Mouse (Mus musculus): ENCODE measurements around the gene Gpr182. TPM values are rescaled to one million over a fixed set of nuclear protein-coding genes. Genes with fewer than 3 reads are reported as not detected.
A peak's percentile ranks its signal among the peaks of the same experiment; 100 is the strongest.

Gpr182 gene
- polyA plus RNA-seq, 1 experiment from 2014 or later = 0.48 TPM

GRCm38 (mm10) chr10:127755246-127755645, 3.7 kb upstream of the Gpr182 start:
- Histone ChIP-seq H3K4me2 (no peak overlapping the region), H3K4me3 (no peak overlapping the region), H3K27ac (no peak overlapping the region), H3K27me3 (no peaks in the 10 kb centered on the region), H3K9ac (no peak overlapping the region), H3K9me3 (replicated peaks) (no peaks in the 10 kb centered on the region), H3K4me1 (no peaks in the 10 kb centered on the region), H3K36me3 (ENCODE audit: poor library complexity, severe bottlenecking) (no peaks in the 10 kb centered on the region; the same call in 1 of the 2 replicates)
- ATAC-seq = no peak
- WGBS = 69% methylated on average over 3 of the region's 3 CpGs

- no peaks in the 10 kb centered on the region for H3K27me3 ChIP-seq
- H3K36me3 ChIP-seq (ENCODE audit: poor library complexity, severe bottlenecking) = no peaks in the 10 kb centered on the region; the same call in 1 of the 2 replicates
- H3K27ac ChIP-seq = no peak overlapping the region
- no peak for ATAC-seq
- no peaks in the 10 kb centered on the region for H3K4me1 ChIP-seq
- H3K9me3 ChIP-seq (replicated peaks) = no peaks in the 10 kb centered on the region
- WGBS = 81% methylated on average over 6 of the region's 6 CpGs
- no peak overlapping the region for H3K4me3 ChIP-seq
- H3K4me2 ChIP-seq = no peak overlapping the region
- no peak overlapping the region for H3K9ac ChIP-seq
Observed at GRCm38 (mm10) chr10:127754566-127755166, 3.1 kb upstream of the Gpr182 start.

- Histone ChIP-seq H3K4me3 (peak overlapping the region; percentile 14; the same call in 1 of the 2 replicates), H3K4me1 (0 out of 2 replicates have a peak, but pooled peaks cover 5% of the 10 kb centered on the region), H3K27ac (no peak overlapping the region), H3K4me2 (peak overlapping the region; percentile 43), H3K9me3 (replicated peaks) (no peaks in the 10 kb centered on the region), H3K36me3 (ENCODE audit: poor library complexity, severe bottlenecking) (peaks cover 35% of the 10 kb centered on the region), H3K27me3 (no peaks in the 10 kb centered on the region), H3K9ac (0 out of 2 replicates have a peak overlapping the region, but pooled peaks have one; percentile 9)
- WGBS = 53% methylated on average over 24 of the region's 24 CpGs
- 0 out of 2 replicates have a peak, but pooled peaks have one; percentile 30 for ATAC-seq
Observed at GRCm38 (mm10) chr10:127750136-127750777, 1.3 kb downstream of the Gpr182 start.

DNA sequence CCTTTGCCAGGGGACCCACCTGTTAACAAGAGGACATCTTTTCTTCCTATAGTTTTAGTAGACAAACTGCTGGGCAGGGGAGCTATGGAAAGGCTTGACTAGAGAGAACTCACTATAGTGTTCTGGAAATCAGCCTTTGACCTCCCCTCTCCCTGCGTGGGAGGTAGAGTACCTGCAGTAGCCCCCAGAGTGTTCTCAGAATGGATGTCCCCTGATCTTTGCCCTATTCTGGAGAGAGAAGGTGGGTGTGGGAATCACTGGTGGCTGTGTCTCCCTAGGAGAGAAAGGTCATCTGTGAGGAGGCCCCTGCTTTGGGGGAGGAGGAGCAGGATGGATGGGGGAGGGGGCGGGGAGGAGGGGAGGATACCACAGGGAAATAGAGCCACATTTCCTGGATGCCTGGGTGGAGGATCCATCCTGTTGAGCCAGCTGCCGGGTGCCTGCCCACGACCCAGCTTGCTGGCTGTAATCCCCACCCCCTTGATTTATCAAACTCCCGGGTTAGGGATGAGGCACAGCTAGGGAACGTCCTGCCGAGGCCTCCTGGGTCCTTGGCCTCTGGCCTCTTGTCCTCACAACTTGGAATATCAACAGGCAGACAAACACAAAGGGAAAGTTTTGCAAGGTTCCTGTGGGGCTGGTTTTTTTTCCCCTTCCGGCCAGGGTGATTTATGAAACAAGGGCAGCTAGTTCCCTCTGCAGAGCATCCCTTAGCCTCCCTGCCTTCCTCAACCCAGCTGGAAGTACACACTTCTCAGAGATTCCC, 2.5 kb downstream of the Gpr182 start:
- no peak for ATAC-seq
- Histone ChIP-seq H3K36me3 (ENCODE audit: poor library complexity, severe bottlenecking) (peaks cover 48% of the 10 kb centered on the region), H3K27ac (no peak overlapping the region), H3K9ac (no peak overlapping the region), H3K9me3 (replicated peaks) (no peaks in the 10 kb centered on the region), H3K4me2 (no peak overlapping the region), H3K4me3 (no peak overlapping the region), H3K27me3 (no peaks in the 10 kb centered on the region), H3K4me1 (0 out of 2 replicates have a peak, but pooled peaks cover 5% of the 10 kb centered on the region)
- 16% methylated on average over 8 of the region's 8 CpGs for WGBS

GRCm38 (mm10) chr10:127747254-127747653, 4.3 kb downstream of the Gpr182 start:
- WGBS = 93% methylated on average over 8 of the region's 8 CpGs
- Histone ChIP-seq H3K4me1 (0 out of 2 replicates have a peak, but pooled peaks cover 5% of the 10 kb centered on the region), H3K27me3 (no peaks in the 10 kb centered on the region)

DNA sequence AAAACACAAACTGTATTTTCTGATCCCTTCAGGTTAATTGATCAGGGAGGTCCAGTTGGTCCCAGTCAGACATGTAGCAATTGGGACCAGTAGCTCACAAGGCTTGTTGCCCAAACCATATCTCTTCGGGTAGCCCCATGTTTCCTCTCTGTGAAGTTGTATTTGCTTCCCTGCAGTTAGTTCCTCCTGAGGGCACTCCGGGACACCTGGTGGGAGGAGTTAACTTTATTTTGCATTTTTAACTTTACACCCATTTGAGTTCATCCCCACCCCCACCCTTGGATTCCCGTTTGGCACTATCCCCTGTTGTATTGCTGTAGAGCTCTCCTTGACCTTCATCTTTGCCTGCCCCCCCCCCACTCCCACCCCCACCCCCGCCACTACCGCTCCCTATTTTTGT, 5.6 kb downstream of the Gpr182 start:
- Histone ChIP-seq H3K27me3 (no peaks in the 10 kb centered on the region), H3K9me3 (replicated peaks) (no peaks in the 10 kb centered on the region), H3K4me3 (no peak overlapping the region), H3K27ac (no peak overlapping the region), H3K36me3 (ENCODE audit: poor library complexity, severe bottlenecking) (peaks cover 77% of the 10 kb centered on the region), H3K9ac (no peak overlapping the region), H3K4me1 (peaks cover 7% of the 10 kb centered on the region), H3K4me2 (no peak overlapping the region)
- WGBS = 86% methylated on average over 5 of the region's 5 CpGs
- no peak for ATAC-seq

More at GRCm38 (mm10) chr10:127747254-127747653, 4.3 kb downstream of the Gpr182 start:
- H3K27ac ChIP-seq = no peak overlapping the region
- H3K36me3 ChIP-seq (ENCODE audit: poor library complexity, severe bottlenecking) = peaks cover 65% of the 10 kb centered on the region
- ATAC-seq = no peak
- no peak overlapping the region for H3K4me3 ChIP-seq
- no peaks in the 10 kb centered on the region for H3K9me3 ChIP-seq (replicated peaks)
- H3K9ac ChIP-seq = no peak overlapping the region
- no peak overlapping the region for H3K4me2 ChIP-seq

DNA sequence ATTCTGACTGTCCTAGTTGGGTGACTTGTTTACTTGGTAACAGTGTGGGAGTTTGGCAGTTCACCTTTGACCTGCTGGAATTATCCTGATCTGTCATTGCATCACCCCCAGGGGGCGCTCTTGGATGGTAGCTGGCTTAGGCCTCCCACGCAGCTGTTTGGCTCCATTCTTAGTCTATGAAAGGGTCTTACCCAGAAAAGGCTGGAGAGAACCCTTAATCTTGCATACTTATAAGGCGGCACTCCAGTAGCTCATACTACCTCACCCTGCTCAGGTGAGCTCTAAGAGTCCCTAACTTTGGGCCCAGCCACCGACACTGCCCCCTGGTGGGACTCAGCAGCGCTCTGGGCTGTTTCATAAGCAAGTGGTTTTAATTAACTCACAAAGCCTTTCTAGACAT, 6.9 kb downstream of the Gpr182 start:
- H3K36me3 ChIP-seq (ENCODE audit: poor library complexity, severe bottlenecking) = peaks cover 77% of the 10 kb centered on the region

GRCm38 (mm10) chr10:127739661-127740161, 11.8 kb downstream of the Gpr182 start:
- H3K27me3 ChIP-seq = peaks cover 11% of the 10 kb centered on the region
- H3K9ac ChIP-seq = peak overlapping the region; percentile 95
- H3K4me3 ChIP-seq = peak overlapping the region; percentile 87
- H3K27ac ChIP-seq = peak overlapping the region; percentile 72
- peaks cover 16% of the 10 kb centered on the region for H3K4me1 ChIP-seq
- no peaks in the 10 kb centered on the region for H3K9me3 ChIP-seq (replicated peaks)
- H3K4me2 ChIP-seq = peak overlapping the region; percentile 66
- ATAC-seq = peak; percentile 72
- WGBS = under 1% methylated on average over 27 of the region's 55 CpGs
- H3K36me3 ChIP-seq (ENCODE audit: poor library complexity, severe bottlenecking) = peaks cover 37% of the 10 kb centered on the region

More for the DNA sequence above, 6.9 kb downstream of the Gpr182 start:
- 63% methylated on average over 5 of the region's 5 CpGs for WGBS
- Histone ChIP-seq H3K27ac (no peak overlapping the region), H3K9me3 (replicated peaks) (no peaks in the 10 kb centered on the region), H3K4me1 (peaks cover 17% of the 10 kb centered on the region), H3K27me3 (no peaks in the 10 kb centered on the region), H3K4me2 (no peak overlapping the region), H3K9ac (no peak overlapping the region), H3K4me3 (no peak overlapping the region)
- ATAC-seq = no peak

GRCm38 (mm10) chr10:127739083-127739660, 12.4 kb downstream of the Gpr182 start, which contains the start of gene Zbtb39:
Zbtb39 (plus strand) TSS chr10:127739538.
- Histone ChIP-seq H3K4me1 (peaks cover 16% of the 10 kb centered on the region), H3K36me3 (ENCODE audit: poor library complexity, severe bottlenecking) (peaks cover 31% of the 10 kb centered on the region), H3K4me3 (peak within 1 kb of the TSS; percentile 87), H3K9ac (peak within 1 kb of the TSS; percentile 95), H3K9me3 (replicated peaks) (no peaks in the 10 kb centered on the region), H3K27me3 (peaks cover 11% of the 10 kb centered on the region), H3K4me2 (peak within 1 kb of the TSS; percentile 66), H3K27ac (peak within 1 kb of the TSS; percentile 72)
- WGBS = 2% methylated on average over 36 of the region's 61 CpGs
- peak; percentile 89 for ATAC-seq

DNA sequence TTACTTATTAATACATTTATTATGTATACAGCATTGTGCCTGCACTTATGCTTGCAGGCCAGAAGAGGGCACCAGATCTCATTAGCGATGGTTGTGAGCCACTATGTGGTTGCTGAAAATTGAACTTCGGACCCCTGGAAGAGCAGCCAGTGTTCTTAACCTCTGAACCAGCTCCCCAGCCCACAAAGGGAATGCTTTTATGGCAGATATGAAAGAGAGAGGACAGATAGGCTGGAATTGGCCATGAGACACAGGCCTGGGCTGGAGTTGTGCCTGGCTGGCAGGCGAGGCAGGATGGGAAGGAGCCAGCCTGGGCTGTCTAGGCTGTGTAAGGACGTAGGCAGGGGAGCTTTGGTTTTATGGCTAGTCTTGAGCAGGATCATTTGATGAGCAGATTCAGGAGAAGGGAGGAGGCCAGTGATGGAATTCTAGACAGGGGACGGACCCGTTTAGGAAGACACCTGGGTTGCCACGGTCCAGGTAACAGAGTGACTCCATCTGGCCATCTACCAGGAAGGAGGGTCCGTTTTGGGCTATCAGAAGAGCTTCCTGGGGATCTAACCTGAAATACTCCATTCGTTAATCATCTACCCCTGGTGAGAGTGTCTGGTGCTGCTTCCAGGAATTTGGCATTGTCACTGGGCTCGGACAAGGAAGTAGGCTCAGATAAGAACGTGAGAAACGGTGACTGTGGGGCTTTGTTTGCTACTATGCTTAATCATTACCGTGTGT, 13.2 kb downstream of the Gpr182 start:
- ATAC-seq = no peak
- Histone ChIP-seq H3K4me1 (peaks cover 16% of the 10 kb centered on the region), H3K4me2 (no peak overlapping the region), H3K9ac (no peak overlapping the region), H3K27ac (no peak overlapping the region), H3K36me3 (ENCODE audit: poor library complexity, severe bottlenecking) (peaks cover 23% of the 10 kb centered on the region), H3K9me3 (replicated peaks) (no peaks in the 10 kb centered on the region), H3K27me3 (peaks cover 18% of the 10 kb centered on the region), H3K4me3 (peak overlapping the region; percentile 87; the same call in 1 of the 2 replicates)
- WGBS = 54% methylated on average over 13 of the region's 13 CpGs

DNA sequence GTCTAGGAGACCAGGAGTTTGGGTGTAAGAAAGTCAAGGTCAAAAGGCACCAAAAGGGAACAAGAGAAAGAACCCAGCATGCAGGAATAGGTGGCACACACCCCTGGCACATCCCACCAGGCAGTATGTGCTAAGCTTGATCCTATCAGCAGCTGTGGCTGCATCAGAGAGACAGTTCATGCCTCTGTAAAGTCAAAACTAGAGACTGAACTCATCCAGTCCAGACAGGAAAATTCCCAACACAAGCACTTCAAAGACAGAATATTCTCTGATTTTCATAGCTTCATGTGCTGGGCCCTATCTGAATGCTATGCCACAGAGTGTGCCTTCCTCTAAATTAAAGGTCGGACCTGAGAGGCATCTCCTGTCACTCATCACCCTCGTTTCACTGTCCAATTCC, 14.0 kb downstream of the Gpr182 start:
- no peak for ATAC-seq
- 27% methylated on average over 2 of the region's 2 CpGs for WGBS

More for the DNA sequence above, 14.0 kb downstream of the Gpr182 start:
- Histone ChIP-seq H3K36me3 (ENCODE audit: poor library complexity, severe bottlenecking) (peaks cover 15% of the 10 kb centered on the region), H3K4me1 (peaks cover 16% of the 10 kb centered on the region), H3K4me2 (no peak overlapping the region), H3K9ac (no peak overlapping the region), H3K27ac (no peak overlapping the region), H3K27me3 (peaks cover 20% of the 10 kb centered on the region), H3K9me3 (replicated peaks) (no peaks in the 10 kb centered on the region), H3K4me3 (no peak overlapping the region)
